ENCODE assay signal across 8 mouse cellular contexts in the genomic region with DNA sequence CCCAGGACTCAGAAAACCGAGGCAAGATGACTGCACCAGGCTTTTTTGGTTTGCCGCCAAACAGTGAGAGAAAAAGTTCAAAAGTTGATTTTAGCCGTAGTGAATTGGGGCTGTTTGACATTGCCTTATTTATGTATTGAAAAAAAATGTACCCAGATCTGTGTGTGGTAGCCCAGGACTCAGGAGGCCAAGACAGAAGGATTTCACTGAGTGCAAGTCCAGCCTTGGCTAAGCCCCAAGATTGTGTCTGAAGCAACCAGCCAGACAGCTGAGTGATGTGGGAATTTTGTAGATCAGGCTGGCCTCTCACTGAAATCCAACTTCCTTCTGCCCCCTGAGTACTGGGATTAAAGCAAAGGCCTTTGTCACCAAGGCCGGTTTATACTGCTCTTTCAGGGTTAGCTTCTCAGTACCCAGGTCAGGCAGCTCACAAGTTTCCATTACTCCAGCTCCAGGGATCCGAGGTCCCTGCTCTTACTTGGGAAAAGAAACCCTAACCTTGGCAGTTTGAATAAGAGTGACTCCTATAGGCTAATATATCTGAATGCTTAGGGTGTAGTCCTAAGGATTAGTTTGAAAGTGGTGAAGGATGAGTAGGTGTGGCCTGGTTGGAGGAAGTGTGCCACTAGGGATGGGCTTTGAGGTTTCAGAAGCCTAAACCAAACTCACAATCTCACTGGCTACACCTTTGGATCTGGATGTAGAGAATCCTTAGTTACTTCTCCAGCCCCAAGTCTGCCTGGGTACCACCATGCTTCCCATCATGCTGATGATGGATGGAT. TPM values are rescaled to one million over a fixed set of nuclear protein-coding genes. Genes with fewer than 3 reads are reported as not detected.
DNase-seq lines count a peak whose midpoint lies in the region; ATAC-seq and TF ChIP-seq lines count a peak whose summit lies in the region.

No protein-coding gene starts in this region.

- H3K9me3 ChIP-seq in heart, embryonic 12.5 days (replicated peaks) = no peaks in the 10 kb centered on the region
- no peaks in the 10 kb centered on the region for H3K9me3 ChIP-seq in forebrain, embryonic 16.5 days (ENCODE audit: control insufficient read depth, low read length)
- no peaks in the 10 kb centered on the region for H3K9me3 ChIP-seq in limb, embryonic 13.5 days

- H3K4me3 ChIP-seq in heart, embryonic 12.5 days = peak overlapping the region; percentile 77
- H3K4me3 ChIP-seq in forebrain, embryonic 16.5 days (replicated peaks; ENCODE audit: low read length) = peak overlapping the region; percentile 81
- peak overlapping the region; percentile 75 for H3K4me3 ChIP-seq in limb, embryonic 13.5 days
- peak overlapping the region; percentile 81 for H3K4me3 ChIP-seq in small intestine, adult 2 months (ENCODE audit: low read depth, low read length)

- TF ChIP-seq POLR2A in small intestine, adult 2 months (IDR thresholded peaks at IDR 0.05; ENCODE audit: low read depth, low read length) = no peak

- H3K4me1 ChIP-seq in heart, embryonic 12.5 days (replicated peaks) = peaks cover 18% of the 10 kb centered on the region
- peaks cover 11% of the 10 kb centered on the region for H3K4me1 ChIP-seq in forebrain, embryonic 16.5 days (replicated peaks; ENCODE audit: control insufficient read depth, insufficient read depth, low read length)
- H3K4me1 ChIP-seq in limb, embryonic 13.5 days = peaks cover 17% of the 10 kb centered on the region
- H3K4me1 ChIP-seq in small intestine, adult 2 months (ENCODE audit: control insufficient read depth, insufficient read depth, insufficient read length, low read length) = peaks cover 8% of the 10 kb centered on the region; the same call in 1 of the 2 replicates

- TF ChIP-seq CTCF in small intestine, adult 2 months (IDR thresholded peaks at IDR 0.05; ENCODE audit: extremely low read depth, insufficient read length, insufficient replicate concordance, low read depth, low read length) = no peak

- no peaks in the 10 kb centered on the region for H3K27me3 ChIP-seq in heart, embryonic 12.5 days (replicated peaks)
- no peaks in the 10 kb centered on the region for H3K27me3 ChIP-seq in forebrain, embryonic 16.5 days (replicated peaks; ENCODE audit: control insufficient read depth, insufficient read depth, low read length)
- H3K27me3 ChIP-seq in limb, embryonic 13.5 days = no peaks in the 10 kb centered on the region
- no peaks in the 10 kb centered on the region for H3K27me3 ChIP-seq in small intestine, adult 2 months (ENCODE audit: control insufficient read depth, insufficient read depth, low read length)

- peaks cover 31% of the 10 kb centered on the region for H3K36me3 ChIP-seq in heart, embryonic 12.5 days
- H3K36me3 ChIP-seq in forebrain, embryonic 16.5 days (ENCODE audit: control insufficient read depth, insufficient read depth) = peaks cover 17% of the 10 kb centered on the region
- H3K36me3 ChIP-seq in limb, embryonic 13.5 days = peaks cover 35% of the 10 kb centered on the region
- H3K36me3 ChIP-seq in small intestine, adult 2 months (ENCODE audit: control insufficient read depth, insufficient read depth, low read length) = peaks cover 22% of the 10 kb centered on the region

- H3K4me2 ChIP-seq in heart, embryonic 12.5 days = peak overlapping the region; percentile 82
- peak overlapping the region; percentile 57 for H3K4me2 ChIP-seq in forebrain, embryonic 16.5 days (ENCODE audit: low read length)
- peak overlapping the region; percentile 82 for H3K4me2 ChIP-seq in limb, embryonic 13.5 days (replicated peaks)

- no peak overlapping the region for H3K27ac ChIP-seq in heart, embryonic 12.5 days (ENCODE audit: poor library complexity, severe bottlenecking)
- H3K27ac ChIP-seq in forebrain, embryonic 16.5 days (ENCODE audit: low read length) = no peak overlapping the region
- H3K27ac ChIP-seq in limb, embryonic 13.5 days = no peak overlapping the region
- H3K27ac ChIP-seq in small intestine, adult 2 months (ENCODE audit: insufficient read depth, low read depth, low read length) = no peak overlapping the region

- H3K9ac ChIP-seq in heart, embryonic 12.5 days = peak overlapping the region; percentile 88
- peak overlapping the region; percentile 89 for H3K9ac ChIP-seq in forebrain, embryonic 16.5 days (replicated peaks; ENCODE audit: low read depth, low read length)
- H3K9ac ChIP-seq in limb, embryonic 13.5 days = peak overlapping the region; percentile 90

- no peak for ATAC-seq in heart, embryonic 12.5 days (ENCODE audit: insufficient number of reproducible peaks, low FRiP score)
- ATAC-seq in forebrain, embryonic 16.5 days = no peak
- ATAC-seq in limb, embryonic 13.5 days (ENCODE audit: low FRiP score, low read depth) = no peak
- ATAC-seq in erythroid progenitor cell, adult 5-6 weeks (replicated peaks; ENCODE audit: low FRiP score, poor library complexity, severe bottlenecking) = no peak

- no peak for DNase-seq in heart, adult 8-10 months (ENCODE audit: low spot score)
- peak; percentile 78 for DNase-seq in NIH3T3 (ENCODE audit: low read depth)
- DNase-seq in spleen, adult 18-20 months = no peak

- WGBS in heart, embryonic 12.5 days = 60% methylated on average over 5 of the region's 5 CpGs
- WGBS in forebrain, embryonic 16.5 days = 29% methylated on average over 5 of the region's 5 CpGs
- WGBS in limb, embryonic 13.5 days = 35% methylated on average over 5 of the region's 5 CpGs
- 29% methylated on average over 5 of the region's 5 CpGs for WGBS in small intestine, adult 2 months

RNA-seq across cellular contexts. Expression of a gene that starts 1.4 kb away (rescaled TPM):
- polyA plus RNA-seq in heart, embryonic 12.5 days (2016; fragmentation: Nextera tagmentation; extraction: Ambion mirVana) = 30.3 and 32.7 TPM in 2 replicates
- 10 to 100 TPM in 1 of 4 experiments, 1 to 10 TPM in 3; 8.4 to 10.7 (median 9.4) TPM for total RNA-seq in heart, adult 8-10 months (2022)
- polyA plus RNA-seq in forebrain, embryonic 16.5 days (2015; fragmentation: Nextera tagmentation; extraction: Ambion mirVana) = 78.1 and 82.2 TPM in 2 replicates
- 56.5 and 56.6 TPM in 2 replicates for polyA plus RNA-seq in limb, embryonic 13.5 days (2015; fragmentation: Nextera tagmentation; extraction: Ambion mirVana)
- polyA plus RNA-seq in small intestine, adult 2 months (2012; rRNA removed) = 6.0 and 7.8 TPM in 2 replicates
- 4.7 and 52.0 TPM in 2 replicates for total RNA-seq in erythroid progenitor cell, adult 5-6 weeks (2015; ENCODE audit: low replicate concordance)
- total RNA-seq in erythroid progenitor cell, adult 5-6 weeks (2017; ENCODE audit: low replicate concordance) = 3.6 and 4.2 TPM in 2 replicates

RNA-seq across cellular contexts. Expression of a gene that starts 13.1 kb away (rescaled TPM):
- polyA plus RNA-seq in heart, embryonic 12.5 days (2016; fragmentation: Nextera tagmentation; extraction: Ambion mirVana) = 7.0 and 7.9 TPM in 2 replicates
- 10 to 100 TPM in 2 of 4 experiments, 1 to 10 TPM in 2; 8.1 to 13.5 (median 10.6) TPM for total RNA-seq in heart, adult 8-10 months (2022)
- 1.4 and 1.5 TPM in 2 replicates for polyA plus RNA-seq in forebrain, embryonic 16.5 days (2015; fragmentation: Nextera tagmentation; extraction: Ambion mirVana)
- 3.4 and 3.6 TPM in 2 replicates for polyA plus RNA-seq in limb, embryonic 13.5 days (2015; fragmentation: Nextera tagmentation; extraction: Ambion mirVana)
- polyA plus RNA-seq in small intestine, adult 2 months (2012; rRNA removed) = 35.4 and 97.6 TPM in 2 replicates
- total RNA-seq in erythroid progenitor cell, adult 5-6 weeks (2015; ENCODE audit: low replicate concordance) = 7.2 and 23.1 TPM in 2 replicates
- total RNA-seq in erythroid progenitor cell, adult 5-6 weeks (2017; ENCODE audit: low replicate concordance) = 34.8 and 64.6 TPM in 2 replicates

RNA-seq across cellular contexts. Expression of a gene that starts 20.6 kb away (rescaled TPM):
- polyA plus RNA-seq in heart, embryonic 12.5 days (2016; fragmentation: Nextera tagmentation; extraction: Ambion mirVana) = 156 and 165 TPM in 2 replicates
- total RNA-seq in heart, adult 8-10 months (2022) = 10 to 100 TPM; 68.5 to 83.3 (median 75.0) TPM
- 231 and 240 TPM in 2 replicates for polyA plus RNA-seq in forebrain, embryonic 16.5 days (2015; fragmentation: Nextera tagmentation; extraction: Ambion mirVana)
- 232 and 239 TPM in 2 replicates for polyA plus RNA-seq in limb, embryonic 13.5 days (2015; fragmentation: Nextera tagmentation; extraction: Ambion mirVana)
- 36.4 and 71.2 TPM in 2 replicates for polyA plus RNA-seq in small intestine, adult 2 months (2012; rRNA removed)
- 109 and 117 TPM in 2 replicates for total RNA-seq in erythroid progenitor cell, adult 5-6 weeks (2015; ENCODE audit: low replicate concordance)
- total RNA-seq in erythroid progenitor cell, adult 5-6 weeks (2017; ENCODE audit: low replicate concordance) = 41.2 and 42.5 TPM in 2 replicates

RNA-seq across cellular contexts. Expression of a gene that starts 24.7 kb away (rescaled TPM):
- polyA plus RNA-seq in heart, embryonic 12.5 days (2016; fragmentation: Nextera tagmentation; extraction: Ambion mirVana) = 0.26 TPM in 1 of 2 replicates, not detected in the other
- not detected for total RNA-seq in heart, adult 8-10 months (2022)
- 0.19 TPM in 1 of 2 replicates, not detected in the other for polyA plus RNA-seq in forebrain, embryonic 16.5 days (2015; fragmentation: Nextera tagmentation; extraction: Ambion mirVana)
- not detected in 2 replicates for polyA plus RNA-seq in limb, embryonic 13.5 days (2015; fragmentation: Nextera tagmentation; extraction: Ambion mirVana)
- not detected in 2 replicates for polyA plus RNA-seq in small intestine, adult 2 months (2012; rRNA removed)
- not detected in 2 replicates for total RNA-seq in erythroid progenitor cell, adult 5-6 weeks (2015; ENCODE audit: low replicate concordance)
- total RNA-seq in erythroid progenitor cell, adult 5-6 weeks (2017; ENCODE audit: low replicate concordance) = not detected in 2 replicates
